Mouse (Mus musculus): ENCODE data around the gene Spry1.

DNA sequence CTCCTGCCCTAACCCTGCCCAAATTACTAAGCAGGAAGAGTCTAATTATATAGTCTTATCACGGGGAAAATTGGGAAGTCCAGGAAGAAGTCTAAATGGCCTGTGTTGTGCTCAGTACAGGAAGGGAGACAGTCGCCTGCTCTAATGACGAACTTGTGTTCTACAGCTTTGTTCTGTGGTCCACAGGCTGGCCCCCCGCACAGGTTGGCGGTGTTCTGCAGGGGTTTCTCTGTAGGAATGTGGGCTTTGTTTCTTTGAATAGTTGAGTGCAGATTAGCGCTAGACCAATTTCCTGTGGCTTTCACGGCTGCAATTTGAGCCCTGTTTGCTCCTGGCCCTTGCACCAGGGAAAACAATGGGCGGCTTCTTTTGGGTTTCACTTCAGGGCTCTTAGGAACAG, 17.3 kb downstream of the Spry1 start:
- TF ChIP-seq MYOD1 (IDR thresholded peaks at IDR 0.05; ENCODE audit: control insufficient read depth in 1 of 3, insufficient read length in 2 of 3, low read depth in 2 of 3) (no peak), SRF (IDR thresholded peaks at IDR 0.05; ENCODE audit: control insufficient read depth, insufficient read length, low read depth) (no peak), TCF3 (IDR thresholded peaks at IDR 0.05; ENCODE audit: insufficient read length, low read depth) (no peak), POLR2A (IDR thresholded peaks at IDR 0.05; ENCODE audit: insufficient read length, low read depth) (no peak), E2F4 (IDR thresholded peaks at IDR 0.05; ENCODE audit: insufficient read depth) (no peak), TCF12 (IDR thresholded peaks at IDR 0.05; ENCODE audit: insufficient read depth, poor library complexity, severe bottlenecking) (no peak), USF1 (IDR thresholded peaks at IDR 0.05; ENCODE audit: low read depth) (no peak), POLR2AphosphoS2 (IDR thresholded peaks at IDR 0.05; ENCODE audit: insufficient read length, low read depth) (no peak), MYOG (IDR thresholded peaks at IDR 0.05; ENCODE audit: control insufficient read depth in 1 of 3, insufficient read depth in 1 of 3, insufficient read length in 2 of 3, low read depth in 2 of 3) (no peak), MAX (IDR thresholded peaks at IDR 0.05; ENCODE audit: low read depth) (no peak), REST (IDR thresholded peaks at IDR 0.05; ENCODE audit: insufficient read depth, insufficient read length) (no peak), CEBPB (IDR thresholded peaks at IDR 0.05; ENCODE audit: insufficient read depth, poor library complexity, severe bottlenecking) (no peak)
